Mouse (Mus musculus) E14TG2a.4 (cell line): Measurements from ENCODE around the gene Sec24c.

Experiments used
- CTCF ChIP-seq: conservative IDR thresholded peaks from 2 replicates; pipeline ENCODE4 v1.5.1; 2014; ENCODE audit warnings: low read length
- NANOG ChIP-seq: IDR thresholded peaks from 2 replicates; pipeline ENCODE4 v1.6.1; 2014; ENCODE audit warnings: borderline replicate concordance, low read length, mixed read lengths
- POU5F1 ChIP-seq: IDR thresholded peaks from 2 replicates; pipeline ENCODE4 v1.6.1; 2014; ENCODE audit warnings: low read length, borderline replicate concordance

DNA sequence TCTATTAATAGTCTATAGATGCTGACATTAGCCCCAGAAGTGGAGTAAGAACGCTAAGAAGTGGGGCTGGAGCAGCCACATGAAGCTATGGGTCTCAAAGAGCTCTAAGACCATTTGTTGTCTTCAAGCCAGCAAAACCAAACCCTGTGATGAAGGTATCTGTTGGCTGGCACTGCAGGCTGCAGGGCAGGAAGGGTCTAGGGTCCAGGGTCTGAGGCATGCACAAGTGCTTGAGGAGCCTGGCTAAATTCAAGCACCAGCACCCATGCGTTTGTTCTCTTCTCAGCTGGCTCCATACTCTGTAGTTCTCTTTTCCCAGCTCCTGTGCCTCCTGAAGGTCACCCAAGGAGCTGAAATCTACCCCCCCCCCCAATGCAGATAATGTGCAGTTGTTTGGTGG is 60.9 kb downstream of the Sec24c start:
- TF ChIP-seq CTCF, result no peak
- TF ChIP-seq NANOG, result no peak
- TF ChIP-seq POU5F1, result no peak
